Mouse (Mus musculus) lung, postnatal 10 days (tissue): ENCODE results near the gene Ranbp17.

Experiments used
- DNase-seq: peaks from one replicate; pipeline ENCODE4 v3.0.0; 2021

The Ranbp17 gene

GRCm38 (mm10) chr11:33228186-33228585 lies 285.4 kb downstream of the Ranbp17 start:
- no peak for DNase-seq

- no peak for DNase-seq
Measured at GRCm38 (mm10) chr11:33226516-33226915, 287.0 kb downstream of the Ranbp17 start.

GRCm38 (mm10) chr11:33221566-33222365 lies 291.8 kb downstream of the Ranbp17 start:
- peak; percentile 50 for DNase-seq

GRCm38 (mm10) chr11:33220763-33221162 lies 292.8 kb downstream of the Ranbp17 start:
- no peak for DNase-seq

GRCm38 (mm10) chr11:33217384-33218079 lies 296.0 kb downstream of the Ranbp17 start:
- DNase-seq: no peak

GRCm38 (mm10) chr11:33207411-33207810 lies 306.1 kb downstream of the Ranbp17 start:
- DNase-seq: no peak

GRCm38 (mm10) chr11:33204966-33205365 lies 308.6 kb downstream of the Ranbp17 start:
- DNase-seq: no peak

GRCm38 (mm10) chr11:33204329-33204705 lies 309.2 kb downstream of the Ranbp17 start:
- no peak for DNase-seq

GRCm38 (mm10) chr11:33203383-33204328 lies 309.9 kb downstream of the Ranbp17 start, which contains the start of gene Tlx3:
Gene Tlx3 (minus strand): TSS chr11:33203589.
- DNase-seq: no peak

- DNase-seq: no peak
Measured at GRCm38 (mm10) chr11:33202972-33203371, 310.6 kb downstream of the Ranbp17 start.

GRCm38 (mm10) chr11:33202296-33202695 lies 311.2 kb downstream of the Ranbp17 start:
- DNase-seq: no peak

- DNase-seq: no peak
Measured at GRCm38 (mm10) chr11:33201626-33202010, 311.9 kb downstream of the Ranbp17 start.

GRCm38 (mm10) chr11:33200764-33201625 lies 312.6 kb downstream of the Ranbp17 start:
- no peak for DNase-seq

GRCm38 (mm10) chr11:33199906-33200763 lies 313.4 kb downstream of the Ranbp17 start:
- no peak for DNase-seq

GRCm38 (mm10) chr11:33199117-33199514 lies 314.4 kb downstream of the Ranbp17 start:
- no peak for DNase-seq

- DNase-seq: no peak
Measured at GRCm38 (mm10) chr11:33198351-33199116, 315.0 kb downstream of the Ranbp17 start.

GRCm38 (mm10) chr11:33197673-33198072 lies 315.9 kb downstream of the Ranbp17 start:
- DNase-seq: no peak

GRCm38 (mm10) chr11:33197133-33197514 lies 316.4 kb downstream of the Ranbp17 start:
- no peak for DNase-seq

- DNase-seq: no peak
Measured at GRCm38 (mm10) chr11:33196447-33197132, 317.0 kb downstream of the Ranbp17 start.
